Mouse (Mus musculus) natural killer cell, adult 2 months (primary cell): Measurements from ENCODE around the gene Tmem53.

Source experiments
- DNase-seq, 2 experiments: peaks; one replicate each; pipeline ENCODE4 v3.0.0; 2022; ENCODE audit warnings: low spot score in 2 of 2

Gene Tmem53

GRCm38 (mm10) chr4:117281090-117281845 lies 29.5 kb downstream of the Tmem53 start:
- no peak for DNase-seq

- DNase-seq: no peak
Measured at GRCm38 (mm10) chr4:117283271-117284191, 31.8 kb downstream of the Tmem53 start.

GRCm38 (mm10) chr4:117284363-117284762 lies 32.6 kb downstream of the Tmem53 start:
- DNase-seq: no peak

- DNase-seq: no peak
Measured at GRCm38 (mm10) chr4:117288277-117288926, 36.7 kb downstream of the Tmem53 start.

GRCm38 (mm10) chr4:117288927-117289801 lies 37.4 kb downstream of the Tmem53 start:
- DNase-seq: peak; percentile 61 to 74

- DNase-seq: no peak
Measured at GRCm38 (mm10) chr4:117291696-117292095, 39.9 kb downstream of the Tmem53 start.

GRCm38 (mm10) chr4:117296849-117297593 lies 45.3 kb downstream of the Tmem53 start:
- DNase-seq: no peak

- no peak for DNase-seq
Measured at GRCm38 (mm10) chr4:117297819-117298218, 46.1 kb downstream of the Tmem53 start.

GRCm38 (mm10) chr4:117299921-117300320 lies 48.2 kb downstream of the Tmem53 start:
- DNase-seq: no peak

GRCm38 (mm10) chr4:117302027-117302806 lies 50.5 kb downstream of the Tmem53 start:
- no peak for DNase-seq

- no peak for DNase-seq
Measured at GRCm38 (mm10) chr4:117303581-117304238, 52.0 kb downstream of the Tmem53 start.

GRCm38 (mm10) chr4:117304239-117305025 lies 52.7 kb downstream of the Tmem53 start:
- no peak for DNase-seq

- DNase-seq: no peak
Measured at GRCm38 (mm10) chr4:117305461-117305860, 53.7 kb downstream of the Tmem53 start.

GRCm38 (mm10) chr4:117307270-117307669 lies 55.5 kb downstream of the Tmem53 start:
- no peak for DNase-seq

- no peak for DNase-seq
Measured at GRCm38 (mm10) chr4:117309427-117309826, 57.7 kb downstream of the Tmem53 start.

GRCm38 (mm10) chr4:117311891-117312290 lies 60.1 kb downstream of the Tmem53 start:
- DNase-seq: no peak

GRCm38 (mm10) chr4:117312416-117313084 lies 60.8 kb downstream of the Tmem53 start:
- DNase-seq: no peak

GRCm38 (mm10) chr4:117313085-117313424 lies 61.3 kb downstream of the Tmem53 start:
- DNase-seq: no peak
